ENCODE assay signal across 25 mouse cellular contexts in the genomic region with DNA sequence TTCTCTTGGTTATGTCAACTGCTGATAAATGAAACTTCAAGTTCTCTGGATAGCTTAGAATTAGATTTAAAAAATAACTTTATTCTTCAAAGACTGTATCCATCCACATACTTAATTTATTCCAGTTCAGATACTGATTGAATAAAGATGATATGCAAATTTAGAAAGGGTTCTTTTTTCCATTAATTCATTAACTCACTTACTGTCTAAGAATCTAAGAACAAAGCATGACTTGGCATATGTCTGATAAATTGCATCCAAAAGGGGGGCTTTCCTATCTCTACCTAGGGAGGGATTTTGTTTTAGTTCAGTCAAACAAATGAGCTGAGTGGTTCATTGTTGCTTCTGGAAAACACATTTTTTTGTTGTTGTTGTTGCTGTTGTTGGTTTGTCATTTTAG. TPM values are rescaled to one million over a fixed set of nuclear protein-coding genes. Genes with fewer than 3 reads are reported as not detected.
"Had no signal": no experiment of that assay in that cellular context is flagged by ENCODE, and none has a peak within 500 bp of the region (broad histone marks: within the 10 kb centered on the region; RNA-seq: fewer than 3 reads in every experiment).

No protein-coding gene starts in this region.

- H3K36me3 ChIP-seq: limb, embryonic 10.5 days; limb, embryonic 13.5 days; liver, embryonic 12.5 days; liver, embryonic 15.5 days; lung, embryonic 15.5 days; neural tube, embryonic 12.5 days; neural tube, embryonic 15.5 days had no signal

- H3K4me3 ChIP-seq: limb, embryonic 10.5 days; limb, embryonic 13.5 days; liver, embryonic 12.5 days; liver, embryonic 15.5 days; lung, embryonic 15.5 days; neural tube, embryonic 12.5 days; neural tube, embryonic 15.5 days had no signal

- H3K27me3 ChIP-seq: limb, embryonic 13.5 days; liver, embryonic 12.5 days; liver, embryonic 15.5 days; lung, embryonic 15.5 days; neural tube, embryonic 12.5 days; neural tube, embryonic 15.5 days had no signal

- H3K27ac ChIP-seq: limb, embryonic 10.5 days; limb, embryonic 13.5 days; liver, embryonic 12.5 days; liver, embryonic 15.5 days; lung, embryonic 15.5 days; neural tube, embryonic 12.5 days; neural tube, embryonic 15.5 days; stomach, postnatal 0 days had no signal

- H3K9me3 ChIP-seq: limb, embryonic 10.5 days; limb, embryonic 13.5 days; liver, embryonic 12.5 days; liver, embryonic 15.5 days; lung, embryonic 15.5 days; neural tube, embryonic 12.5 days; neural tube, embryonic 15.5 days had no signal

- ATAC-seq: liver, embryonic 12.5 days had no signal

- H3K4me1 ChIP-seq: limb, embryonic 10.5 days; limb, embryonic 13.5 days; liver, embryonic 12.5 days; liver, embryonic 15.5 days; lung, embryonic 15.5 days; neural tube, embryonic 12.5 days; neural tube, embryonic 15.5 days had no signal

- H3K9ac ChIP-seq: limb, embryonic 13.5 days; liver, embryonic 12.5 days; liver, embryonic 15.5 days; lung, embryonic 15.5 days; neural tube, embryonic 12.5 days; neural tube, embryonic 15.5 days had no signal

- H3K4me2 ChIP-seq: limb, embryonic 13.5 days; liver, embryonic 12.5 days; liver, embryonic 15.5 days; lung, embryonic 15.5 days; midbrain, embryonic 11.5 days; neural tube, embryonic 12.5 days; neural tube, embryonic 15.5 days had no signal

- DNase-seq: kidney, adult 18-20 months; kidney, adult 9 months; kidney, postnatal 14 days; kidney, postnatal 4 days; liver; lung, adult 18-20 months; lung, postnatal 10 days; lung, postnatal 4 days; right cerebral cortex, adult 18-20 months; right cerebral cortex, postnatal 14 days; right cerebral cortex, postnatal 4 days; thymus, adult 2 months; thymus, postnatal 14 days; thymus, postnatal 4 days had no signal

RNA-seq across cellular contexts. Expression of gene Ctxn2, which starts 5.8 kb away (rescaled TPM):
- polyA plus RNA-seq: kidney, embryonic 16.5 days; limb, embryonic 10.5 days; limb, embryonic 13.5 days; liver, embryonic 12.5 days; liver, embryonic 15.5 days; lung, embryonic 15.5 days; stomach, embryonic 14.5 days; thymus, adult 2 months had no signal

RNA-seq across cellular contexts. Expression of gene Slc12a1, which starts 10.0 kb away (rescaled TPM):
- polyA plus RNA-seq: limb, embryonic 10.5 days; limb, embryonic 13.5 days; liver, embryonic 12.5 days; liver, embryonic 15.5 days; lung, embryonic 15.5 days; stomach, embryonic 14.5 days; stomach, postnatal 0 days had no signal
